In the genomic region with DNA sequence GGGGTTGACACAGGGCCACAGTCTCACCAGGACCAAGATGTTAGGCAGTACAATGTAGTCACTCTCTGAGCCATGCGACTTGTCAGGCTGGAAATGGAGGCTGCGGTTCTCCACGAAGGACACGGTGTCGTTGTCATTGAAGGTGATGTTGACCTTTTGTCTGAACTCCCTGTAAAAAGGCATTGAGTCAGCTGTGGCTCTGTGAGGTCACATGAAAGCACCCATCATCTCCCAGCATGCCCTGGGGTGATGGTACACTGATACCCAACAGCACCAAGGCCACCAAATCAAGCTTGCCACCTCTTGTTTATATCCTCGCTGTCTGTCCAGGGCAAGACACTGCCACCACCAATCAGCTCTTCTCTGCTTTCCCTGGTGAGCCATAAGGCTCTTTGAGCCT, we compare ENCODE assay signal across 18 mouse cellular contexts.
"Had no signal": no experiment of that assay in that cellular context is flagged by ENCODE, and none has a peak within 500 bp of the region (broad histone marks: within the 10 kb centered on the region; RNA-seq: fewer than 3 reads in every experiment).

No protein-coding gene starts in this region.

- H3K27me3 ChIP-seq: midbrain, embryonic 12.5 days; neural tube, embryonic 13.5 days; neural tube, embryonic 15.5 days had no signal

- H3K4me3 ChIP-seq: midbrain, embryonic 10.5 days; midbrain, embryonic 12.5 days; myocyte; neural tube, embryonic 13.5 days; neural tube, embryonic 15.5 days had no signal

- H3K27ac ChIP-seq: liver, embryonic 14.5 days; midbrain, embryonic 10.5 days; midbrain, embryonic 12.5 days; neural tube, embryonic 13.5 days; neural tube, embryonic 15.5 days had no signal

- DNase-seq: lung, adult 18-20 months; lung, embryonic 14.5 days; lung, postnatal 4 days; midbrain, embryonic 14.5 days; retina, postnatal 1 day; right cerebral cortex, adult 18-20 months; right cerebral cortex, postnatal 25 days; right cerebral cortex, postnatal 4 days; spleen, adult 18-20 months; thymus, adult 18-20 months; thymus, postnatal 14 days; thymus, postnatal 36 days had no signal
